Mouse (Mus musculus) forebrain, embryonic 12.5 days (tissue): ENCODE results near the gene Srgap1. TPM values are rescaled to one million over a fixed set of nuclear protein-coding genes. Genes with fewer than 3 reads are reported as not detected.

Experiments
- ATAC-seq: fragments of 200-750 bp; cut with Nextera tagmentation; 2 replicates; pipeline ENCODE4 v1.8.0; 2017; ENCODE audit warnings: moderate TSS enrichment; ENCODE audit not compliant: low FRiP score
- H3K27ac ChIP-seq: fragments of 300-500 bp; sonication (generic); 2 replicates; pipeline ENCODE4 v1.5.1; 2016; ENCODE audit warnings: mild to moderate bottlenecking
- H3K27me3 ChIP-seq: fragments of 300-500 bp; sonication (generic); 2 replicates; pipeline ENCODE4 v1.6.1; 2016; ENCODE audit warnings: mild to moderate bottlenecking
- H3K36me3 ChIP-seq: fragments of 300-500 bp; sonication (generic); replicated peaks from 2 replicates; pipeline ENCODE4 v1.6.1; 2016; ENCODE audit warnings: mild to moderate bottlenecking
- H3K4me1 ChIP-seq: fragments of 300-500 bp; sonication (generic); 2 replicates; pipeline ENCODE4 v1.6.1; 2016
- H3K4me2 ChIP-seq: fragments of 300-500 bp; sonication (generic); 2 replicates; pipeline ENCODE4 v1.6.1; 2016; ENCODE audit warnings: mild to moderate bottlenecking, moderate library complexity
- H3K4me3 ChIP-seq: fragments of 300-500 bp; sonication (generic); replicated peaks from 2 replicates; pipeline ENCODE4 v1.5.1; 2016; ENCODE audit warnings: mild to moderate bottlenecking
- H3K9ac ChIP-seq: fragments of 300-500 bp; sonication (generic); 2 replicates; pipeline ENCODE4 v1.6.1; 2016; ENCODE audit warnings: mild to moderate bottlenecking
- H3K9me3 ChIP-seq: fragments of 300-500 bp; sonication (generic); 2 replicates; pipeline ENCODE4 v1.6.1; 2016
- WGBS: fragments of 180-500 bp; shearing (Covaris S2); methylation state at CpG from one replicate; pipeline ENCODE4 v1.1.7; 2016; 5-methylcytosine and 5-hydroxymethylcytosine counted together
- polyA plus RNA-seq: library from polyadenylated mRNA; unstranded; fragments of >200 nt; fragmentation: Nextera tagmentation; extraction: Ambion mirVana; gene quantifications from 2 replicates; pipeline ENCODE4 v1.2.1, GENCODE M21; 2016

Srgap1 gene
- polyA plus RNA-seq, 1 experiment from 2014 or later, result 22.2 TPM

DNA sequence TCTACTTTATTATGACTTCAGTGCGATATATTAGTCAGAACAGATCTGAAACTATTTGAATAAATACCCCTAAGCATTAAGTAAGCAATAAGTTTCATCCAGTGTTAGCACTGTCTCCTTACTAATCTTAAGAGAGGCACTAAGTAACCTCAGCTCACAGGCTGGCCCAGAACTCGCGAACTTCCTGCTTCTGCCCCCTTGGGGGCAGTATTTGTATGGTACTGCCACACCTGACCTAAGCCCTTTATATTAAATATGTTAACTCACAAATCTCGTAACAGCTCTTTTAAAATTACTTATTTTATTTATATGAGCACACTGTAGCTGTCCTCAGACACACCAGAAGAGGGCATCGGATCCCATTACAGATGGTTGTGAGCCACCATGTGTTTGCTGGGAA is 213.7 kb downstream of the Srgap1 start:
- Histone ChIP-seq H3K27ac (no peak overlapping the region), H3K9me3 (no peaks in the 10 kb centered on the region), H3K27me3 (no peaks in the 10 kb centered on the region), H3K4me2 (no peak overlapping the region), H3K4me1 (peaks cover 21% of the 10 kb centered on the region), H3K36me3 (no peaks in the 10 kb centered on the region), H3K9ac (no peak overlapping the region), H3K4me3 (no peak overlapping the region)
- no peak for ATAC-seq
- WGBS, result 91% methylated on average over 5 of the region's 5 CpGs

DNA sequence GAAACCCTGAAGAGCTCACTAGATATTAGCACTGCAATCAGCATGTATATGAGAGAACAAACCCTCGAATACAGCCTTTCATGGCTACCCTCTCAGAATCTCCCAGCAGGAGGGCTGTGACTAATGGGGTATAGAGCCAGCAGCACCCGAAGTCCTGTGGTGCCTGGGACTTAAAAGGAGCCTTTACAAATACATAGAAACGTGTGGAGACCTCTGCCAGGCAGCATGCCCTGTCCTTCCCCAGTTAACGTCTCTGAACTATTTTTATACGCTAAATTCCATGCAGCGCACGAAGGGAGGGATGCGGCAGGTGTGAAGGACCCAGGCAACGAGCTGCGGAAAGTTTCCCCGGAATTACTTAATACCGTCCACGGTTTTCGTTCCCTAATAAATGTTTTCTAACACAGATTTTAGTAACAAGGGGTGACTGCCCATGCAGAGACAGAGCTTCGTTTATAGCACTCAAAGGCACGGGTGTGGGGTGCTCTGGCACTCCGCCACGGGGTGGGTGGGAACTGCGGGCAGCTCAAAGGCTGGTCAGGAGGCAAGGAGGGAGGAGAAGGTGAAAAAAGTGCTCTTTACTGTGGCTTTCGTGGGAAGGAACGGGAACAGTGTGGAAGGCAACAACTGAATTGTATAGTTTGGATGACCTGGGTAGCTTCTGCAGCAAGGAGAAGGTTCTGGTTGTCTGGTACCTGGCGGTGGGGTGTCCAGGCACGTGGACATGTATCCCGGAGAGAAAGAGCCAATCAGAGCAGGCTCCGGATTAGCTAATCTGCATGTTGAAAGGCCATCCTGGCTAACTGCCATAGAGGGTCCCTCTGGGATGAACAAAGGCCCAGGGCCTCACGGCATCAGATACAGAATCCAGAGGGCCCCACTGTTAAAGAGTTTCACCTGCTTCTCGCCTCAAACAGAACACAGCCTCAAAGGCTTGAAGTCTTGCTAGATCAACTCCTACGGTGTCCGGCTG is 216.5 kb downstream of the Srgap1 start:
- 66% methylated on average over 29 of the region's 29 CpGs for WGBS
- H3K27ac ChIP-seq, result peak overlapping the region; percentile 31; the same call in 1 of the 2 replicates
- H3K4me1 ChIP-seq, result peaks cover 19% of the 10 kb centered on the region
- H3K36me3 ChIP-seq, result no peaks in the 10 kb centered on the region
- H3K4me3 ChIP-seq, result no peak overlapping the region
- H3K27me3 ChIP-seq, result no peaks in the 10 kb centered on the region
- H3K9me3 ChIP-seq, result no peaks in the 10 kb centered on the region
- no peak overlapping the region for H3K4me2 ChIP-seq
- no peak overlapping the region for H3K9ac ChIP-seq
- peak; percentile 68; the same call in 1 of the 2 replicates for ATAC-seq

DNA sequence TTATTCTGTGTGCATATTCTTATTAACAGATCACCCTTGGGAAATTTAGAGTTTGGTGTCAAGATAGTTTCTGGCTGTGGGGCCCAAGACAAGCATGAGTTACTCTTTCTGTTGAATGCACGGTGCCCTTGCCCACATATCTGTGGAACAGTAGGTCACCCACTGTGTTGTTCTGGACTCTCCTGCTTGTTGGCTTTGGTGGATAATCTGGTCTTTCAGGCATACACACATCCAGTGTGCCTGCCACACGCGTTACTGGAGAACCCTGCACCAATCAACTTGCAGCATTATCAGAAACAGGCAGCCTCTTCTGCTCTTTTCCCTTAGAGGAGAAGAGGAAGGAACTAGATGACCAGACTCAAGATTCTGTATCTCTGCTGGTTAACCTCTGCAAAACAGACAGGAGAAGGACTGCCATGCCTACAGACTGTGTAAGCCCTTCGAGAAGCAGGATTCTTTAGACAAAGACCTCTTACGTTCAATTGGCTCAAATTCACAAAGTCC is 217.3 kb downstream of the Srgap1 start:
- no peak for ATAC-seq
- Histone ChIP-seq H3K36me3 (no peaks in the 10 kb centered on the region), H3K9ac (no peak overlapping the region), H3K4me3 (no peak overlapping the region), H3K27me3 (no peaks in the 10 kb centered on the region), H3K4me2 (no peak overlapping the region), H3K4me1 (peaks cover 19% of the 10 kb centered on the region), H3K9me3 (no peaks in the 10 kb centered on the region), H3K27ac (peak overlapping the region; percentile 50; the same call in 1 of the 2 replicates)
- 69% methylated on average over 5 of the region's 5 CpGs for WGBS

DNA sequence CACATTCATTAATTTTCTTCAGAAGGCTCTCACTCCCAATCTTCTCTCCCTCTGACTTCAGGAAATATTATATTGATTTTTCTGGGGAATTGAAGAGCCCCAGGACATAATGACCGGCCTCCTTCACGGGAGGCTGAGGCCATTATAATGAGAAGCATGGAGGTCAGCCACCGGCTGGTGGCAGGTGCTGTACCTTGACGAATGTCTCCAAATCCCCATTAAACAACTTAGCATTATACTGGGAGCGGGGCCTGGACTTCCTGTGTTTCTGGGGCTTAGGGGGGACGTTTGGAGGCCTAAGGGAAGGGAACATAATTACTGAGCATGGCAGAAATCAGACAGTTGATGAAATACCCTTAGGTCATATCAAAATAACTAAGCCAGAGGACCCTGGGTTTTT is 218.1 kb downstream of the Srgap1 start:
- no peak for ATAC-seq
- Histone ChIP-seq H3K4me3 (no peak overlapping the region), H3K9me3 (no peaks in the 10 kb centered on the region), H3K36me3 (no peaks in the 10 kb centered on the region), H3K9ac (no peak overlapping the region), H3K27ac (no peak overlapping the region), H3K4me1 (peaks cover 19% of the 10 kb centered on the region), H3K27me3 (no peaks in the 10 kb centered on the region), H3K4me2 (no peak overlapping the region)
- WGBS, result 48% methylated on average over 6 of the region's 6 CpGs

DNA sequence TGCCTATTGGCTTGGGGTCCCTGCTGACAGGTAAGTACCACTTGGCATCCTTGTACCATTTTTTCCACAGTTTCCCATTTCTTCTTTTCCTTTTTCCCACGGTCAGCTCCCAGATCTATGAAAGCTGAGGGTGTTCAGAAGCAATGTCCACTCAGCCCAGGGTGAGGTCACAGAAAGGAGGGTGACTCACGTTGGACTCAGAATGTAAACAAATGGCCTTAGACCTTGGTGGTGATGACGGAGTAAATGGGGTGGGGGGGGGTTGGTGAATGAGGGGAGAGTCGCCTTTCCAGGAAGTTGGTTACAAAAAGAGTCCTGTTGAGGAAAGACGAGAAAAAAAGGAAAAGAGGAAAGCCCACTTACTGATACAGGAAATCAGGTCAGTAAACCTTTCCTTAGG is 224.4 kb downstream of the Srgap1 start:
- Histone ChIP-seq H3K9ac (no peak overlapping the region), H3K9me3 (no peaks in the 10 kb centered on the region), H3K4me2 (no peak overlapping the region), H3K36me3 (0 out of 2 replicates have a peak, but pooled peaks cover 14% of the 10 kb centered on the region), H3K27me3 (no peaks in the 10 kb centered on the region), H3K27ac (no peak overlapping the region), H3K4me1 (no peaks in the 10 kb centered on the region), H3K4me3 (no peak overlapping the region)
- ATAC-seq, result no peak
- WGBS, result 77% methylated on average over 5 of the region's 5 CpGs

DNA sequence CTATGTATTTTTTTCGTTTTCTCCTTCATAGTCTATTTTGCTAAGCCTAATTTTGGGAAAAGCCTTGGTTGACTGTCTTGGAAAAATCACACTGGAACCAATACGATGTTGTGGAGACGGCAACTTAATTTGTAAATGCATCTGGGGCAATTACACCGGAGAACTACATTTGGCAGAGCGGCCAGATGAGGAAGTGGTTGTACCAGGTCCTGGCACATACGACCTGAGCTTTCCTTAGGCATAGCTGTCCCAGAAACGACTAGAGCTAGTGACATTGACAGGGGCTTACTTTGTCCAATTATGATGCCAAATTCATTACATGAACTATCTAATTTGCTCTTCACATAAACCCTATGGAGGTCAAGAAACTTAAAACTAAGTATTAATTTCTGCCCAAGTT is 226.3 kb downstream of the Srgap1 start:
- ATAC-seq, result no peak
- 90% methylated on average over 7 of the region's 7 CpGs for WGBS
- Histone ChIP-seq H3K4me3 (no peak overlapping the region), H3K27me3 (no peaks in the 10 kb centered on the region), H3K9me3 (no peaks in the 10 kb centered on the region), H3K4me1 (no peaks in the 10 kb centered on the region), H3K4me2 (no peak overlapping the region), H3K36me3 (0 out of 2 replicates have a peak, but pooled peaks cover 14% of the 10 kb centered on the region), H3K9ac (no peak overlapping the region), H3K27ac (no peak overlapping the region)

DNA sequence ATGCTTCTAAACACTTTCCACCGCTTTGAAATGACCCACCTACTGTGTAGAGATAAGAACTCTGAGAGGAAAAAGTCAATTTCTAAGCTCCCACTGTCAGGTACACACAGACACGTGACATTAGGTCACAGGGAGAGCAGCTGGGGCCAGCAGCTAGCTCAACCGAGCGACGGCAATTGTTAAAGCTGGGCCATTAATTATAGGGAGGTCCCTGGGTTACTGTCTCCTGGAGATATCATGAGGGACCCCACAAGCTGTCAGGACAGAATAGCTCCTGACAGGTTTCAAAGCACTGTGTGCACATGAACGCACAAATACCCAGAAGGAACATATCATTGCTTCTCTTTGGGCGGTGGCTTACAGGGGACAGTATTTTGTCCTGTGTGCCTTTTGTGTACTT is 229.1 kb downstream of the Srgap1 start:
- Histone ChIP-seq H3K36me3 (0 out of 2 replicates have a peak, but pooled peaks cover 14% of the 10 kb centered on the region), H3K9me3 (no peaks in the 10 kb centered on the region), H3K27me3 (no peaks in the 10 kb centered on the region), H3K4me3 (no peak overlapping the region), H3K27ac (no peak overlapping the region), H3K4me1 (no peaks in the 10 kb centered on the region; the same call in 1 of the 2 replicates), H3K4me2 (no peak overlapping the region), H3K9ac (no peak overlapping the region)
- 54% methylated on average over 7 of the region's 7 CpGs for WGBS
- peak; percentile 11; the same call in 1 of the 2 replicates for ATAC-seq

DNA sequence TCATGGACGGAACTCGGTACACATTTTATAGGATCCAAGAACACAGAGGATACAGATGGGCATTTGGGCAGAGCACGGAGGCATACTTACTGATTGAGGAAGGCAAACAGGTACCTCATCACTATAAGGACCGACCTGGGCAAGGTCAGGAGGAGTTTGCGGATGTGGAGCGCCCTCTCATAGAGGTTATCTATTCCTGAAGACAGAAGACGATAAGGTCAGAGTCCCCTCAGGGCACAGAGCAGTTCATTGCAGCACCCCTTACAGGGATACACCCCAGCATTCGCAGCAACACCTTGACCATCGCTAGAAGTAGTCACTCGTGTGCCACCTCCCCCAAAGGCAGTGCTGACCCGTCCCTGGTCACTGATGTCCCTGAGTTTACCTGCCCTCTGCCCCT is 239.3 kb downstream of the Srgap1 start:
- Histone ChIP-seq H3K4me3 (no peak overlapping the region), H3K9ac (no peak overlapping the region), H3K9me3 (no peaks in the 10 kb centered on the region), H3K4me1 (peaks cover 3% of the 10 kb centered on the region; the same call in 1 of the 2 replicates), H3K27ac (no peak overlapping the region), H3K4me2 (no peak overlapping the region), H3K36me3 (peaks cover 9% of the 10 kb centered on the region), H3K27me3 (no peaks in the 10 kb centered on the region)
- ATAC-seq, result no peak
- 91% methylated on average over 11 of the region's 11 CpGs for WGBS

DNA sequence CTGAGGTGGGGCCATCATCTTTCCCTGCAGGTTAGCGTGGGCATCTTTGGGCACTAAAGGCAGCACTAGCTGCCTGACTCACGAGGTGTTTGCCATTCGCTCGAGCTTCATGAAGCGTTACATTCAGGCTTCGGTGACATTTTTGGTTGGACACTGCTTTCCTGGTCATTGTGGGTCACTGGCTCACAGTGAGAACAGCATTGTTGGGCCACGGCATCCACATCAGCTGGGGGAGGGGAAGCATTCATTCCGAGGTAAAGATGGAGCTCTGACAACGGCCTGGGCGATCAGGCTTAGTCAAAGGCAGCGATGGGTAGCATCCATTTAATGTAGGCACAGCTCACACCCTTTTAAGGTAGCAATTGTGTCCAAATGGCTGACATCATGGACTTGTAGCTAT is 240.3 kb downstream of the Srgap1 start:
- no peak overlapping the region for H3K4me3 ChIP-seq
- ATAC-seq, result no peak
- peaks cover 15% of the 10 kb centered on the region for H3K36me3 ChIP-seq
- no peak overlapping the region for H3K4me2 ChIP-seq
- H3K27me3 ChIP-seq, result no peaks in the 10 kb centered on the region
- no peak overlapping the region for H3K9ac ChIP-seq
- H3K9me3 ChIP-seq, result no peaks in the 10 kb centered on the region
- 52% methylated on average over 11 of the region's 11 CpGs for WGBS
- H3K4me1 ChIP-seq, result peaks cover 3% of the 10 kb centered on the region; the same call in 1 of the 2 replicates
- no peak overlapping the region for H3K27ac ChIP-seq

DNA sequence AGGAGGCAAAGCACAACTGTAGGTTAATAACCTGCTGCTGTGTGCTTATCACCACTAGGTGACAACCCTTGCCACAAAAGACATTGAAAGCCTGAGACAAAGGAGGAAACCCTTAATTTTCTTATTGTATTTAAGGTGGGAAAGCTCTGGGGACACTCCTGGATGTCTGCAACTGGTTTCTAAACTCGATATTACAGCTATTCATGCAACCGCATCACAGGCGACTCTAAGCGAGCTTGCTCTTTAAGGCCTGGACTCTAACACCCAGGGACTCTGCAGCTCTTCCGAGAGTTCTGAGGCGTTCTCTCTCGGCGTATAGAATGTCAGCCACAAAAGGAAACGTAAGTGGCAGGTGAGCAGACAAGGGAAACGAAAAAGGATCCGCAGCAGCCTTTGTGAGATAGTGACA is 241.2 kb downstream of the Srgap1 start:
- ATAC-seq, result no peak
- 69% methylated on average over 11 of the region's 11 CpGs for WGBS
- Histone ChIP-seq H3K27me3 (no peaks in the 10 kb centered on the region), H3K9me3 (no peaks in the 10 kb centered on the region), H3K9ac (no peak overlapping the region), H3K4me2 (no peak overlapping the region), H3K4me3 (no peak overlapping the region), H3K4me1 (peaks cover 3% of the 10 kb centered on the region; the same call in 1 of the 2 replicates), H3K36me3 (peaks cover 16% of the 10 kb centered on the region), H3K27ac (no peak overlapping the region)

DNA sequence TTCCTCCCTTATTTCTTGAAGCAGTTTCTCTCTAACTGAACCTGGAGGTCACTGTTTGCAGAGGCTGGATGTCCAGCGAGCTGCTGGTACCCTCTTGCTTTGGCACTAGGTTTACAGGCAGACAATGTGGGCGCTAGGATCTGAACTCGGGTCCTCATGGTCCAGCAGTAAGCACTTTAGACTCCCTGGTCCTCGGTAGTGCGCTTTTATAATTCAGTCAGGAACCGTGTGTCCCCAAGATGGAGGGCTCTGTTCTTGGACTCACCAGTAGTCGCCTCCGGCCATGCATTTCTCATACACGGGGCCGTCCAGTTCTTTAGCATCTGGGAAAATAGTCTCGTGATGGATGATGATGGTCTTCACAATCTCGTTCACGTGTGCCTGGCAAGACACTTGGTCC is 242.6 kb downstream of the Srgap1 start:
- ATAC-seq, result no peak
- 92% methylated on average over 13 of the region's 13 CpGs for WGBS

DNA sequence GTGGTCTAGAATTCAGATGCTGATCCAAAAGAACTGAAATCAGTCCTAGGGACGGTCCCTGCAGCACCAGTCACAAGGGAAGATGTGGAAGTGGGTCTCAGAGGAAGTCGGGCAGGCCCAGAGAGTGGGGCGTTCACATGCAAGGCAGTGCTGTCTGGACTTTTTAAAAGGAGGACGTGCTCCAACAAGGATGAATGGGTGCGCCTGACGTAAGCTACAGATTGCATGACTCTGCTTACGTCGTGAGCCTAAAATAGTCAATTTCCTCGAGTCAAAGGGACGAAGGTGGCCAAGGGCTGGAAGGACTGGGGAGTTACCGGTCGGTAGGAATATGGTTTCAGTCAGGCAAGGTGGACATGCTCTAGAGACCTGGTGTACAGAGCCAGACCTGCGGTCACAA is 247.1 kb downstream of the Srgap1 start:
- peaks cover 29% of the 10 kb centered on the region for H3K36me3 ChIP-seq
- ATAC-seq, result no peak
- H3K9me3 ChIP-seq, result no peaks in the 10 kb centered on the region
- no peaks in the 10 kb centered on the region for H3K27me3 ChIP-seq
- H3K27ac ChIP-seq, result no peak overlapping the region
- 0 out of 2 replicates have a peak, but pooled peaks cover 2% of the 10 kb centered on the region for H3K4me1 ChIP-seq
- H3K4me2 ChIP-seq, result no peak overlapping the region
- H3K4me3 ChIP-seq, result no peak overlapping the region
- H3K9ac ChIP-seq, result no peak overlapping the region
- WGBS, result 96% methylated on average over 13 of the region's 13 CpGs

More for the DNA sequence above, 242.6 kb downstream of the Srgap1 start:
- H3K27me3 ChIP-seq, result no peaks in the 10 kb centered on the region
- H3K9me3 ChIP-seq, result no peaks in the 10 kb centered on the region
- no peak overlapping the region for H3K4me3 ChIP-seq
- H3K27ac ChIP-seq, result no peak overlapping the region
- H3K4me1 ChIP-seq, result peaks cover 3% of the 10 kb centered on the region; the same call in 1 of the 2 replicates
- no peak overlapping the region for H3K4me2 ChIP-seq
- H3K36me3 ChIP-seq, result peaks cover 19% of the 10 kb centered on the region
- no peak overlapping the region for H3K9ac ChIP-seq
